10 mouse cellular contexts compared by ENCODE assay signal in the genomic region with DNA sequence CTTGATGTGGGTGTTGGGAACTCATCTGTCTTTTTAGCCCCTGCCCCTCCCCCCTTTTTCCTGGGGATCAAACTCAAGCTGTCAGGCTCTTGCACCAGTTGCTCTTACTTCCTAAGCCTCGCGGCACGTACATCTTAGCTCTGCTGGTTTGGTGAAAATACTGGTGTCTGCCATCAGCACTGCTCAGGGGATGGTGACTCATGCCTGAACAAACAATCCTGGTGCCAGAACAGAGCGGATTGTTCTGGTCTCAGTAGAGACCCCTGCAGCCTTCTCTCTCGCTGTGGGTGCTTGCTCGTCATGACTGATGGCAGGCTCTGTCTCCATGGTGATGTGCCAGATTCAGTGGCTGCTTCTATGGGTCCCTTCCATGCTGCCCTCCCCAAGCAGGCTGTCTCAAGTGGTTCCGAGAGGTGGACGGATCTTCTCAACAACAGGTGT. TPM values are rescaled to one million over a fixed set of nuclear protein-coding genes. Genes with fewer than 3 reads are reported as not detected.
DNase-seq lines count a peak whose midpoint lies in the region; ATAC-seq and TF ChIP-seq lines count a peak whose summit lies in the region.
"Had no signal": no experiment of that assay in that cellular context is flagged by ENCODE, and none has a peak within 500 bp of the region (broad histone marks: within the 10 kb centered on the region; RNA-seq: fewer than 3 reads in every experiment).

No protein-coding gene starts in this region.

- no peak overlapping the region for H3K4me3 ChIP-seq in layer of hippocampus, adult 2 months
- H3K4me3 ChIP-seq in heart, embryonic 11.5 days (ENCODE audit: low read depth, low read length): no peak overlapping the region

- H3K27ac ChIP-seq in layer of hippocampus, adult 2 months: peak overlapping the region; percentile 88
- H3K27ac ChIP-seq in heart, embryonic 11.5 days (ENCODE audit: low read depth, low read length): no peak overlapping the region

- no peaks in the 10 kb centered on the region for H3K9me3 ChIP-seq in heart, embryonic 11.5 days (replicated peaks; ENCODE audit: control insufficient read depth, low read length)

- peaks cover 30% of the 10 kb centered on the region for H3K4me1 ChIP-seq in heart, embryonic 11.5 days (ENCODE audit: control insufficient read depth, insufficient read depth, low read length)

- H3K36me3 ChIP-seq in heart, embryonic 11.5 days (ENCODE audit: control insufficient read depth, insufficient read depth, low read length): peaks cover 6% of the 10 kb centered on the region; the same call in 1 of the 2 replicates

- no peak overlapping the region for H3K4me2 ChIP-seq in heart, embryonic 11.5 days

- no peak overlapping the region for H3K9ac ChIP-seq in heart, embryonic 11.5 days (ENCODE audit: low read depth, low read length)

- no peak for DNase-seq in frontal cortex, postnatal 25 days (ENCODE audit: low spot score in 2 of 2)
- DNase-seq in right cerebral cortex, postnatal 25 days: peak; percentile 49
- DNase-seq in right cerebral cortex, postnatal 14 days: no peak
- peak in 1 of 2 experiments; percentile 67 for DNase-seq in layer of hippocampus, adult 2 months (ENCODE audit: low spot score in 2 of 2)
- DNase-seq in yolk sac, embryonic 10.5 days (ENCODE audit: low spot score): peak; percentile 27
- DNase-seq in gastrocnemius, adult 8-10 months (ENCODE audit: low spot score in 2 of 2): no peak
- DNase-seq: kidney, adult 2 months; thymus, postnatal 4 days had no signal

- WGBS in heart, embryonic 11.5 days (ENCODE audit: insufficient replicate concordance): 70% methylated on average over 8 of the region's 8 CpGs

- no peaks in the 10 kb centered on the region for H3K27me3 ChIP-seq in heart, embryonic 11.5 days (ENCODE audit: control insufficient read depth, insufficient read depth, low read length)

- TF ChIP-seq CTCF in layer of hippocampus, adult 2 months (conservative IDR thresholded peaks at IDR 0.05): no peak

- ATAC-seq in frontal cortex, adult (ENCODE audit: low TSS enrichment): peak; percentile 39; the same call in 1 of the 2 replicates
- no peak for ATAC-seq in heart, embryonic 11.5 days (replicated peaks; ENCODE audit: insufficient number of reproducible peaks, low FRiP score, low TSS enrichment)

RNA-seq across cellular contexts. Expression of gene Tesc, which starts 35.7 kb away (rescaled TPM):
- 10 to 100 TPM; 88.0 to 91.2 TPM for total RNA-seq in layer of hippocampus, adult 2 months (2021)
- polyA plus RNA-seq in heart, embryonic 11.5 days (2014; fragmentation: Nextera tagmentation; extraction: Ambion mirVana): 17.9 and 21.3 TPM in 2 replicates
- 1 to 10 TPM in 1 of 4 experiments, under 1 TPM in 2, not detected in 1; 0.41 to 1.3 (median 0.75) TPM for total RNA-seq in gastrocnemius, adult 8-10 months (2022)

Comparison
In these comparisons a context has a peak if more than half of its experiments do, and no peak if none do; other contexts are left out.
1. DNase-seq: peak in right cerebral cortex, postnatal 25 days (single experiment) and yolk sac, embryonic 10.5 days (single experiment); none in frontal cortex, postnatal 25 days (0 of 2), right cerebral cortex, postnatal 14 days (single experiment) and gastrocnemius, adult 8-10 months (0 of 2).
2. RNA of gene Tesc, which starts 35.7 kb away (total RNA-seq): 88.0 to 91.2 TPM in layer of hippocampus, adult 2 months; 0.41 to 1.3 TPM in gastrocnemius, adult 8-10 months; every median in the first group is over 10 times any median in the second.